Mouse (Mus musculus): ENCODE measurements around the gene Celsr1. TPM values are rescaled to one million over a fixed set of nuclear protein-coding genes. Genes with fewer than 3 reads are reported as not detected.

Gene Celsr1
- polyA plus RNA-seq (2012; rRNA removed) = 0.80 and 1.0 TPM in 2 replicates

- DNase-seq (ENCODE audit: low spot score) = no peak
Observed at GRCm38 (mm10) chr15:86033191-86033841, at the start of gene Celsr1. Celsr1 (minus strand) TSS chr15:86033777.

DNA sequence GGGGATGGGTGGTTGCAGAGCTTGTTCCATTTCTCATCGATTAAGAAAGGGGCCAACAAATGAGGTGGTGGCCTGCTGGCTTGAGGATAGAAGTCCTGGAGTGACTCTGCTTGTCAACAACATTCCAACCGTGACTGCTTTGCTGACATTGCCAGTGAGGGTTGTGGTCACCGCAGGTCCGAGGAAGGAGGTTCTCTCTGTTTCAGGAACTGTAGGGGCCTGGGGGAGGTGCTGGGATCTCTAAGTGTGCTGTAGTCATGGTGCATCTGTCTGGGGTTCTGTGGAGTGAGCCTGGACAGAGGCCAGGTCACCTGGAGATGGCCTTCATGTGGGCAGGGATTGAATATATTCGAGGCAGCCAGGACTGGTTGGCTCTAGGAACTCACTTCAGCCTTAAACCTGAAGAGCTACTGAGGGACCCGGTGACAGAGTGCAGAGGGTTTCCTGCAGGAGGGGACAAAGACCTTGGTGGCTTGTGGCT, 49.7 kb upstream of the Celsr1 start:
- no peak for DNase-seq (ENCODE audit: low spot score)

GRCm38 (mm10) chr15:86082551-86082961, 49.0 kb upstream of the Celsr1 start:
- no peak for DNase-seq (ENCODE audit: low spot score)

DNA sequence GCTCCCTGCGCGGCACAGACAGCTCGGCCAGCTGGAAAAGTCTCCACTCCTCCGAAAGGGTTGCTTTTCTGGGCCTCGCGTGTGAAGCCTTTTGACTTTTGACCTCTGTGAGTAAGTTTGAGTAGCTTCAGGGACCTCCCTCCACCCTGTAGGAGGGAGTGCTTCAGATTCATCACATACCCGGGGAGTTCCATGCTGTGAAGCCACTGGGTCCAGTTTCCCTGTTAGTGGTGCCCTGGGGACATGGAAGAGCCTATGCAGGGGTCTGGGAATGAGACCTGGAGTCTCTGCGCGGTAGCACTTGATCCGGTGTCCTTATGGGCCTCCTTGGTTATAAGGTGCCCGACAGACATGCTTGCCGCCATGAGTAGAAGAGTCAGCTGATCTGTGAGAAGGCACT, 48.1 kb upstream of the Celsr1 start:
- no peak for DNase-seq (ENCODE audit: low spot score)

- DNase-seq (ENCODE audit: low spot score) = no peak
Observed at GRCm38 (mm10) chr15:86080408-86080807, 46.8 kb upstream of the Celsr1 start.

DNA sequence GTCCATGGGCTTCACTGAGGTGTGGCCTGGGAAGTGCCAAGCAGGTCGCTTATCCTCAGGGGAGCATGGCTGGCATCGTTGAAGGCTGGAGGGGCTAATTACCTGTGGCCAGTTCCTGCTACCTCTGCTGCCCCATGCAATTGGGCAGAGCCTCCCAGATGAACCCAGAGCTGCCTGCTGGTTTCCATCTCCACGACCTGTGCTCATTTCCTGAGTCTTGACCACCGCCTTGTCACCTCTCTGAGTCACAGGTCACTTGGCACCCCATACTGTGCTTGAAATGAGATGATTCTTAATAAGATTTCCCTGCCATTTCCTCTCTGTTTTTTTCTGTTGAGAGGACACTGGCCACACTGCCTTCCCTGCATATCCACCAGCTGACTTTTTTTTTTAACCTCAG, 46.3 kb upstream of the Celsr1 start:
- no peak for DNase-seq (ENCODE audit: low spot score)

DNA sequence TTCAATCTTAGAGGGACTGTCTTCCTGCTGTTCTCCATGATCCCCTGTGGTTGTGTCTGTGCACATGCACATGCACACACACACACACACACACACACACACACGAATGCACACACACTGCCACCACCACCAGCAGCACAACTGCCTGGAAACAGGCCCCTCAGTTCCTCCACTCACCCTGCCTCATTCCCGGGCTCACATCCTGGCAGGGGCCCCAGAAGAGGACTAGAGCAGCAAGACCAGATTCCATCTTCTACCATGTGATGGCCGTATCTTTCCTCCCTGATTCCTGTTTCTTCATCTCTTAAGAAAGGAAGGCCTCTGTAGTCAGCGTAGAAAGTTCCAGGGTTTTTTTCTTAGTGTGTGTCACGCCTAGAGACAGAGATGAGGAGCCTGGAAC, 45.9 kb upstream of the Celsr1 start:
- no peak for DNase-seq (ENCODE audit: low spot score)

GRCm38 (mm10) chr15:86078481-86079216, 45.1 kb upstream of the Celsr1 start:
- no peak for DNase-seq (ENCODE audit: low spot score)

- no peak for DNase-seq (ENCODE audit: low spot score)
Observed at GRCm38 (mm10) chr15:86077934-86078333, 44.4 kb upstream of the Celsr1 start.

DNA sequence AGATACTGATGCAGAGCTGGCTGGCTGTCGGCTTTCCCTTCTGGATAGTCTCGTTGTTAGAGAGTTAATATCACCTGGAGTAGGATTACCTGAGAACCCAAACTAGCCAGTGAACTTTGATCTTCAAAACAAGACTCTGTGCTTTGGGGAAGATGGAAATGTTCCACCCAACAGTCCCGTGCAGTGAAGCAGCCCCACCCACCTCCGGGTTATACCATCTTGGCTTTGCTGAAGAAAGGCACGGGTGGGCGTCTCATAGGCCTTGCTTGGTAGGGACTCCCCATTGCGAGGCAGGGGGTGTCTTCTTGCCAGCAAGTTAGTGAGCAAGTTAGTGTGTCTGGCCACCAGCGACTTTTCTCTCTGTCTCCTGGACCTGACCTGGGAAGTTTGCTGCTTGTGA, 42.8 kb upstream of the Celsr1 start:
- DNase-seq (ENCODE audit: low spot score) = no peak

DNA sequence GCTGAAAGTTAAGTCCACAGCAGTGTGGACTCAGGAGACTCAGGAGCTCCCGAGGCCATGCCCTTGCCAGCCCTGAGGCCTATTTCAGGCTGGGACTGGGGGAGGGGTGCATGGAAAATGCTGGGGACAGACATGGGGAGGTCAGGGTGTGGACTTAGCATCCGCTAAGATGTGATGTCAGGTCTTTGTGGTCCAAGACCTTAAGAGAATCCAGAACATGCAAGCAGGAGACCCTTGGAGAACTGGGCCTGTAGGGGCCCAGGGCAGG, 42.4 kb upstream of the Celsr1 start:
- no peak for DNase-seq (ENCODE audit: low spot score)

GRCm38 (mm10) chr15:86075305-86076047, 41.9 kb upstream of the Celsr1 start:
- no peak for DNase-seq (ENCODE audit: low spot score)

DNA sequence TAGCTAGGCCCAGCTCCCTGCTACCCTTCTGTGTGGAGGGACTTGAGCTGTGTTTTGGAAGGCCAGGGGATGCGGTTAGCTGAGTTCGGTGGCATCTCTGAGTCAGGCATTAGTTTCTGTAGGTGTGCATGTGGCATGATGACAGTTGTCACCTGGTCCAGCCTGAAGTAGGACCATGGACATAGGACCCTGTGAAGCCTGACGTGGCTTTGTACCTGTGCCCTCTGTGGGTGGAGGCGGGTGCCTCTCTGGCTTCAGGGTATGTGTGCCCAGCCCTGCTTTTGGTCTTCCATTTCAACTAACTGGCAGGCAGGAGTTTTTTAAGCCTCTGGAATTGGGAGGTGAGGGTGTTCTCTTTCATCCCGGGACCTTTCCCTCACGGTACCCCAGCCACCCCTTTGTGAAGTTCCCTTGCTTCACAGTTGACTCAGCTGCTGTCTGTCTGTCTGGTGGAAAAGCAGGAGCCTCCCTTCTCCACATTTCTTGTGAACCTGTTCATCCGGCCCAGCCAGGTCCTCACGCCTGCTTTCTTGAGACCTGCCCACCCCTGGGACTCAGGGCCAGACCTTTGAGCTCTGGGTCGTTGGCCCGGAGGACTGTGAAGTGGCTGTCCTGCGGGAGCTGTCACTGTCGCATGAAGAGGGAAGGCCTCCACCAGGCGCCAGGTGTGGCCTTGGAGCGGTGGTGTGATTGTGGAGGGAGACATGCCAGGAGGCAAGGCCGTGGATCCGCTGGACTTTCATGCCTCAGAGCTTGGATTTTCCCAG, 40.8 kb upstream of the Celsr1 start:
- no peak for DNase-seq (ENCODE audit: low spot score)

- DNase-seq (ENCODE audit: low spot score) = no peak
Observed at GRCm38 (mm10) chr15:86071166-86071565, 37.6 kb upstream of the Celsr1 start.

- DNase-seq (ENCODE audit: low spot score) = no peak
Observed at GRCm38 (mm10) chr15:86070368-86070767, 36.8 kb upstream of the Celsr1 start.

DNA sequence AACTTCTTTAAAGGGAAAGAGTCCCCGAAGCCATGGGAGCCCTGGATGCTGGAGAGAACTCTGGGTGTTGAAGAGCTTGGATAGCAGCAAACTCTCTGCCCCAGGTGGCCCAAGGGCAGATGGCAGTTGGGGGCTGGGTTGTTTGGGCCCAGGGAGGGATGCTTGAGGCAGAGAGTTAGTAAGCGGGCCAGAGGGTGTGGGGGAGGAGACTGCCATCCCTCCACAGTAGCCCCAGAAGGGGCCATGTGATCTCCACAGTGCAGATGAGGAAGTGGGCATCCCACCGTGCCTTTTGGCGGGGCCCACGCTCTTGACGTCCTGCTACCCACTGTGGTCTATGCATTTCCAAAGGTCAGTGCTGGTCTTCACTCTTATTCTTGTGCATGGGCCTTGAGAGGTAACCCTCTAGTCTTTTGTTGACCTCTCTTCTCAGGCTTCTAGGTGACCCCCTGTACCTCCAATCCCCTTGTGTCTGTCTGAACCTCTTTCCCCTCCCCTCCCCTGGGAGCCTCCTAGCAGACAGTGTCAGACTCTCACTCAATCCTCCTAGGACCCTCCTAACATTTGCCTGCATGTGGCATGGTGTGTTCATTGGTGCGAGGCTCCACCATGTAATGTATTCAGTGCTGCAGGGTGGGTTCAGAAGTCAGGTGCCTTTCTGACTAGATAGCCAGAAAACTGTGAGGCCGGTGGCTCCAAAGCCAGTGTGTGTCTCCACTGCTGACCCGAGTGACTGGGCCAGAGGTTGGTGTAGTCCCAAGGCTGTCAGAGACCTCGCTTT, 35.6 kb upstream of the Celsr1 start:
- no peak for DNase-seq (ENCODE audit: low spot score)

- no peak for DNase-seq (ENCODE audit: low spot score)
Observed at GRCm38 (mm10) chr15:86067941-86068495, 34.4 kb upstream of the Celsr1 start.

DNA sequence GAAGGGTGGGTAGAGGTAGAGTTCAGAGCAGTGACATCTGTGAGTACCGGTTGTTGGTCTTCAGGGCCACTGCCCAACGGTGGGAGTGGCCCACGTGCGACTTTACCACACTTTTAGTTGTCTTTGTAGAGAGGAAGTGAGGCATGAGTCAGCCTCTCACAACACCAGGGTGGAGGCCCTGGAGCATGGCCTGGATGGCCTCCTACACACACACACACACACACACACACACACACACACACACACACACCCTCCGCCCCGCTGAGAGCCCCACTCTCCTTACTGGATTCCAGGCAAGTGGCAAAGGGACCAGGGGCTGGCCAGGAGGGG, 34.0 kb upstream of the Celsr1 start:
- DNase-seq (ENCODE audit: low spot score) = no peak

DNA sequence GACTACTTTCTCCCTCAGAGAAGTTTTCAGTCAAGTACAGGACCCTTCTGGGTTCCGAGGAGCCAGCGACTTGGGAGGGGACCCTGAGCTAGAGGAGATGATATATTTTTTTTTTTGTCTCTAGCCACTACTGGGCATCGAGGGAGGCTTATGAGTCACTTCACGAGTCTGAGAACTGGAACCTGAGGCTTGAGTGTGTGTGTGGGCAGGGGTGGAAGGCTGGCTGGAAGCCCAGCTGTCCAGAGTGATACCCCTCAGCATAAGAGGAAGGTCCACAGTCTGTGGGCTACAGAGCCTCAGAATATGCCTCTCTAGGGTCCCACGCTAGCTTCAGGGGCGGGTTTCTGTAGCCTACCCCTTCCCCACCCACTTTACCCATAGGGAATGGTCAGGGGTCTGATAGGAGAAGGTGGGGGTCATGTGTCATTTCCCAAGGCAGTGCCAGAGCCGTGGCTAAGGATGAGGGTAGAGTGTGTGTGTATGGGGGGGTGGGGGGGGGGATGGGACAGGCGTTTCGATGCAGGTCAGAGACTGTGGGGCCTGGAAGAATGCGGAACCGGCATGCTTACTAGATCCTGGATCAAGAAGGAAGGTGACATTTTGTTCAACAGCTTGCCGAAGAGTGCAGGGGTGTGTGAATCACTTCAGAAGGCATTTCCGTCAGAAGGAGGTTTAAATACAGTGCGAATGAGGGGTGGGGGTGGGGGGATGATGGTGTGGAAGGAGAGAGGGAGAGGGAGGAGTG, 33.4 kb upstream of the Celsr1 start:
- no peak for DNase-seq (ENCODE audit: low spot score)

GRCm38 (mm10) chr15:86065367-86065766, 31.8 kb upstream of the Celsr1 start:
- no peak for DNase-seq (ENCODE audit: low spot score)

DNA sequence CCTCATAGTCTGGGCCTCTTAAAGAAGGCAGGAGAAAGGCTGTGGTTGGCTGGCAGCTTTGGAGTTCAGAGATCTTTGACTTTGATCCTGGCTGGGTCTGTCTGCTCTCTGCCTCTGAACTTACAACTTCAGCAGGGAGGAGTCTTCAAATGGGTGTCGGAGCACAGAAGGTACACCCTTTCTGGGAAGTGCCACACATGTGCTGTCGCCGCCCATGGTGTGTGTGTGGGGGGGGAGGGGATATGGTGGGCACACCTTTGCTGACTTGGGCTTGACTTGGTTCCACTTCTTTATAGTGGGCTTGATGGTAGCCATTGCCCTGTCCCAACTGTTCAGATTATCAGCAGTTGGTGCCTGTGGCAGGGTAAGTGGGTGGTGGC, 31.3 kb upstream of the Celsr1 start:
- no peak for DNase-seq (ENCODE audit: low spot score)
